Mouse (Mus musculus) mouse embryonic stem cell (cell line): ENCODE data around the gene Bbs12.

ENCODE experiments used
- in situ Hi-C, 2 experiments: fragments of 300-500 bp; cut with MboI; formaldehyde crosslinking; loops; 1 replicate in 1 of 2; 3 replicates in 1 of 2; pipeline ENCODE4 v1.14.3; 2019 to 2020; ENCODE audit warnings: low sequenced_read_pairs in 2 of 2, low pct_unique_long_range_greater_than_20kb in 1 of 2, mixed read lengths in 1 of 2; ENCODE audit not compliant: unreplicated experiment in 1 of 2

The Bbs12 gene

DNA sequence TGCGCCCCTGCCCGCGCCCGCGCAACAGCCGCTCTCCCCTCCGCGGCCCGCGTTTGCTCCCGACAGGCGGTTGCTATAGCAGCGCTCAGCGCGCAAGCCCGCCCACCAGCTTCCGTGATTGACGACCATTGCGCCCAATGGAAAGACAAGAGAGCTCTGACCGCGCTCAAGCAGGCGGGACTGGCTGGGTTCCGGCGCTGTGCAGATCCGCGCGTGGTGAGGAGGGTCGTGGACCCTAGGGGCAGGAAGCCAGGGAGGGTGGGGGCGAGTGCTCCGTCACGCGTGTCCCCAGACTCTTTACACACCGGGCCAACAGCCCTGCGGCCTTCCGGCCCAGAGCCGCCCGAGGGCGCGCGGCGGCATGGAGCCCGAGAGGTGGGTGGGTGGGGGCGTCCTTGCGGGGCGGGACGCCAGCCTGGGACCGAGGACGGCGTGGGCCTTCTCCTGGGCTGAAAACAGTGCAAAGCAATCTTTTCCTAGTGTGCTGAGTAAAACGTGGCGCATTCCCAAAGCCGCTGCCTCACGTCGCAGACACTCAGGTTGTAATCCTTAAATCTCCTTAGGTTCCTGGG, at the start of gene Bbs12, which contains the start of gene Cetn4:
TSS of gene Bbs12 (plus strand) at position 185 of the 572 bp plus-strand sequence.
TSS of gene Cetn4 (minus strand) at position 339 of the 572 bp plus-strand sequence.
- in situ Hi-C loops = no loop called here

DNA sequence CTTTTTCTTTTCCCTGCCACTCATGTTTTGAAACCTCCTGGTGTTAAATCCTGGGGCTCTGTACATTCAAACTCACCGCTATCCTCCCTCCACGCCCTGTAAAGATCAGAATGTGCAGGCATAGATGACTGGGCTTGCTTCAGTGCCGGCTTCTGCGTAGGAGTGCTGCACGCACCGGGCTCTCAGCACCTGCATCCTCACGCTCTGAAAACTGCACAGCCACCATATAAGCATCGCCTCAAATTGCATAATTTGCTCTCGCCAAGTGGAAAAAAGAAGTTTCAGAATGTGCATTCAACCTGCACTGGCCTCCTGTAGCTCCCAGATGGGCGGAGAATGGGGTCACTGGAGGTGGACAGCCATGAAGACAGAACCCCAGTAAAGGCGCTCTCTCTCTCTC, 44.0 kb upstream of the Bbs12 start:
- in situ Hi-C loops = no loop called here

DNA sequence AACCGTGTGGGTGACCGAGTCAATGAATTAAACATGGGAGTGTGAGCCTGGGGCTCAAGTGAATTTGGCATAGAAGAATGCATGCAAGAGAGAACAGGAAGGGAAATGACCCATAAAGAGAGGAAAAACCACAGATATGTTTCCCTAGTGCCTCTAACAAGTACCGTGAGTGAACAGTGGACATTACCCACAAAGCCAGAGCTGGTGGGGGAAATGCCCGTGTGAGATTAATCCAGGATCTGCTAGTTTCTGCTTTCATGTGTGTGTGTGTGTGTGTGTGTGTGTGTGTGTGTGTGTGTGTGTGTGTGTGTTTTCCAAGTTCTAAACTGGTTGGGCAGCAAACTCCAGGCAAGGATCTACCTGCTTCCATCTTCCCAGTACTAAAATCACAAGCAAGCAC, 42.4 kb upstream of the Bbs12 start:
- in situ Hi-C loops = no loop called here

DNA sequence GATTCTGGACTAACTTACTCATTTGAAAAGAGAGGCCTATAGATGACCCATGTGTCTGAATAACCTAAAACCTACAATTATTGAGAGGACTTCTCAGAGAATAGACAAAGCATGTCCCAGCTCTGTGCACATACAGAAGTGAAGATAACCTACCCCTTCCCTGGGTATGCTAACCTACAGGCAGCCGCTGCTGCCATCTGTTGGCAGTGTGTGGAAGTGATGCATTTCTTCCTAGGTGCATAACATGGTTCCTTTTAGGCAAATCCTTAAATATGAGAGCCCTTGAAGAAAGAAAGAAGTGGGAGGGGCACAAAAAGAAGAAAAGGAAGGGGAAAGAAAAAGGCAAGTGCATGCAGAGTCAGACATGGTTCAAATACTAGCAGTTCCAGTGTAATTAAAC, 41.1 kb upstream of the Bbs12 start:
- in situ Hi-C loops = no loop called here

DNA sequence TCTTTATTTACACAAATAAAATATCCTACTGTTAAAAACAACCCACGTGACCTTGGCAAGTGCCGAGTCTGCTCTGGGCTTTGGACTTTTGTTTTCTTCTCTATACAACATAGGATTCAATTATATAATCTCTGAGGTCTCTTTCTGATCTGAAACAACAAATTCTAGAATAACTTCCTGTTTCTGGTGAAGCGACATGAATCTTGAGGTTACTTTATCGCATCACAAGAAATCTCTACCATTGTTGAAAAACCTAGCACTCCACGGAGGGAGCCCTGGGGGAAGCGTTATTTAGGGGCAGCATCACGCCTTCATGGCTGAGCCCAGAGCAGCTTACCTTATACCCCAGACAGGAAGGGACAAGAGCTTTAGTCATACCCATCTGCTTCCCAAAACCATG, 39.3 kb upstream of the Bbs12 start:
- in situ Hi-C loops = no loop called here

DNA sequence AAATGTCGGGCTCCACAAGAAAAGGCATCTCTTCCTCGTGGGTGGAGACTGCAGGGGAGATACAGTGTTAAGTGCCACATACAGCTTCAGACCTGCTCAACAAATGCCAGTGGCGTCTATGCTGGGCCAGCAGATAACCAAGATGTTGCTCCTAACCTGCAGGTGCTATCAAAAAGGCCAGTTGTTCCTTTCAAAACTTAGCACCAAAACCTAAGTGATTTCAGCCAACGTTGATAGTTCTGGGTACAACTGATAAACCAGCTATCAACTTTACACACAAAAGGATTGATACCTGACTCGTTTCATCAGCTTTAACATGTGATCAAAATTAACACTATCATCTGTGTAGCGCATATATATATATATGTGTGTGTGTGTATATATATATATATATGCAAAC, 37.7 kb upstream of the Bbs12 start:
- in situ Hi-C loops = no loop called here

DNA sequence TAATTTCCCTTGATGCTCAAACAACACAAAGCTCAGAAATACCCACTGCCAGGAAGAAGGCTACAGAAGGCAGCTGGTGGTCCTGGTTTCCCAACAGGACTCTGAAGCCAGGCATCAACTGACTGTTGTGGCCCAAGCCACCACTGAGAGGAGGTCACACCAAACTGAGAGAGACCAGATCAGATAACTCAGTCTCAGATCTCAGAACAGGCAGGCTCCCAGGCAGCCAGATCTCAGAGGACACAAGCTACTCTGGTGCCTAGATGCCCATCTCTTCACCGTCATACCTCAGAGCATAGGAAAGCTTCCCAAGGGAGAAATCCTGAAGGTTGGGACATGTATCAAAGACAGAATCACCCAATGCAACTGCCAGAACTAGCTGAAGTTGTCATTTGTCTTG, 32.1 kb upstream of the Bbs12 start:
- in situ Hi-C loops = no loop called here

DNA sequence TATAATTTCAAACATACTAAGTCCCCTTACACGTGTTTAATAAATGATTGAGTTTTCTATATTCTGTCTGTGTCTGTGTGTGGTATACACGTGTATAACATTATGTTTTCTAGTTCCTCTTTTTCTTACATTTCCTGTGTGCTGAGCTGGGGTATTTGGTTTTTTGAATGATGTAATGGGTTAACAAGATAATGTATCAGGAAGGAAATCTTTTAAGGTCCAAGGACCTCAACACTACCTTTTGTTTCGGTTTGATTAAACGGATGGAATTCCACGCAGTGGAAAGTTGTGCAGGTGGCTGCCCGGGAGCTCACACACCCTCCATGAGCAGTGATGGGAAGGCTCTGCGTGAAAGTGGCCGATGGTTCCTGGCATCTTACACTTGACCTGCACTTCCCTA, 31.5 kb upstream of the Bbs12 start:
- in situ Hi-C loops = no loop called here

DNA sequence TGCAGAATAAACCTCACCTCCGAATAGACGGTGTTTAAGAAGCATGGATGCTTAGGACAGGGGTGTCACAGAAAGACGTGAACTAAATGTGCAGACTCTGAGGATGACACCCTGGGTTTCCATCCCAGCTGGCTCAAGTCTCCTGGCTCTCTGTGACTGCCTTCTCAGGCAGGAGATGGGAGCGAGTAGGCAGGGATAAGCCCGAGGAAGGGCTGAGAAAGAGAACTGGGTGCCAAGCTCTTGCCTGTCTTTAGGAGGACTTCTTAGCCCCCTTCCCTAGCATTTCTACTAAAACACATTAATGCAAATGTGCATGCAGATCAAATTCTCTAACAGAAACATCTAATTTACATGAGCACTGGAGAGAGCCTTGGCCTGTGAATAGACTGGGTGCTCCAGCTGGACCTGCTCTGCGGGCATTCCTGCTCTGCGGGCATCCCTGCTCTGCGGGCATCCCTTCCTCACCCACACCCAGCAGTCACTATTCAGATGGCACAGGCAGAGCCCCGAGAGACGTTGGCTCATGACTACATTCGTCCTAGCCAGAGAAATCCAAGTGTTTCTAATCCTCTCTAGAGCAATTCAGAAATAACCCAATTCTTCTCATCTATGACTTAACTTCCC, 29.9 kb upstream of the Bbs12 start:
- in situ Hi-C loops = no loop called here

DNA sequence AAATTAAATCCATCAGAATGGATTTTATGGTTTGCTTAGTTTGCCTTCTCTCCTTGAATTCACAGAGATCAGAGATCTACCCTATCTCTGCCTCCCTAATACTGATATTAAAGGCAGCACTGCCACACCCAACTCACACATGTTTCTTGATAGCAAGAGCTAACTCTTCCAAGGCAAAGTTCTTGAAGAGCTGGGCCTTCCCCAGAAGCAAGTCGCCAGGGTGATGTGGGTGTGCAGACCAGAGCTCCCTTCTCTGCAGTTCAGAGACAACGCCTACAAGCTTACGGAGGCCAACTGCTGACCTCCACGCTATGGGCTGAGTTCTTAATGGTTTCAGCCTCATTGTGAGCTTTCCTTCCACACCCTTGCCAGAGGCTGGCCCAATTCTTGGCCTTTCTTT, 29.1 kb upstream of the Bbs12 start:
- in situ Hi-C loops = no loop called here

DNA sequence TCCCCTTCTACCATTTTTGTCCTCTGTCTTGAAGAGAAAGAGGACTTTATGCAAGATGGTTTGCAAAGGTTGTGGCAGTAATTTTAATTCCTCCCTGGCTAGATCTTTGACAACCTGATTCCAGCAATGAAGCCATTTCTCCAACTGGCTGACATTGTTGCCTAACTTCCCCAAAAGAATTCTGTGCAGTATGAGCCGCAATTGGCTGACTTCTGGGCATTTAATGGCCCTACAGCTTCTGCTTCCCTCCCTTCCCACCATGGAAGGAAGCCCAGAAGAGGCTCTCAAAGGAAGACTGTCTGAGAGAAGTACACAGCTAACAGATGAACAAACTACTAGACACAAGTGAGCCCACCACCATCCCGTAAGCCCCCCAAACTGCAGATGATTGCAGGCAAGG, 23.1 kb upstream of the Bbs12 start:
- in situ Hi-C loops = no loop called here

DNA sequence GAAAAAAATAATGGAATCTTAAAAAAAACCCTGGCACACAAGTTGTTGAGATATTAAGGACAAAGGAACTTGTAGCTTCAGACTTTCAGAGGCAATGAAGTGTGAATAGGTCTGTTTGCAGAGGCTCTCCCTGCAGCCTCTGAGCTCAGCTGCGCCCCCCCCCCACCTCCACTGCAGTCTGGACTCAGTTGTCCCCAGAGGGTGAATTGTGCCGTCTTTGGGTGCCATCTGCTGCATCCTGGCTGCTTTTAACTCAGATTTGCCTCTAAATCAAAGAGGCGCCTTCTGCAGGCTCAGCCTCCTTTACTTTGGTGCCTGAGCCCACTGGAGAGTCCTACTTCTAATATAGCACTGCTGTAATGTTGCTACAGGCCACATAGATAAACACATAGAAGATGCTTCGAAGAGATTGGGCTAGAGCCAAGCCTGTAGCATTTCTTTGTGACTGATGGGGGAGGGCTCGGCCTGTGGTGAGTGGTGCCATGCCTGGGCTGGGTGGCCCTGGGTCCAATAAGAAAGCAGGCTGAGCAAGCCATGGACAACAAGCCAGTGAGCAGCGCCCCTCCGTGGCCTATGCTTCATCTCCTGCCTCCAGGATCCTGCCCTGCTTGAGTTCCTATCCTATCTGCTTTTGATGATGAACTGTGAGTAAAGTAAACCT, 21.3 kb upstream of the Bbs12 start:
- in situ Hi-C loops = no loop called here

DNA sequence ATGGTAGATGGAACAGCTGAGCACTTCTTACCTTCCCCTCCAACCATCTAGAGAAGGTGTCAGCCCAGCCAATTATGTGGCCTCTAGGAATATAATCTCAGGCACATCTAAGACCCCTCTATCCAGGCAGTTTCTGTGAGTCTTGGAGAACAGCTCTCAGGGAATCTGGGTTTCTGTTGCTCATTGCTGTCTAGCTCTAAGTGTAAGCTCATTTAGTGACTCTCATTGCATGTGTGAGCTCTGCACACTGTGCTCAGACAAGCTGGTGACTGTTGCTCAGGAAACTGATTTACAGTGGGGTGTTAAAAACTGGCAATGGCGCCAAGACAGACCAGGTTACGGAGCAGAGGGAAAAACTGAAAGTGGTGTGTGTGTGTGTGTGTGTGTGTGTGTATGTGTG, 20.4 kb upstream of the Bbs12 start:
- in situ Hi-C loops = no loop called here

DNA sequence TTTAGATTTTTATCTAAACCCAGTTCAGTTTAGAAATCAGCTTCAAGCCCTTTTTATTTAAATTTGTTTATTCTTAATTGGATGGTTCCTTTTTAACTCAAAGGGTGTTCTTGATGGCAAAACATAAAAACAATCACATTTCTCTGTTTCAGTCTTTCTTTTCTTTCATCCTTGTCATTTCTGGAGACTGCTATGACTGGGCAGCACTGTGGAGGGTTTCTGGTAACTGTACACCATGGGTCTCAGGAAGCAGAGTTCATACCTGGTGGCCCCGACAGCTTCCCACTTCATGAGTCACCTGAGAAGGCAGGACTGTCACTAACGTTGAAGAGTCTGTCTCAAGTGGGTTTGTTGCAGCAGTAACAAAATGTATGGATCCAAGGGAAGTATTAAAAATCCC, 19.7 kb upstream of the Bbs12 start:
- in situ Hi-C loops = no loop called here

DNA sequence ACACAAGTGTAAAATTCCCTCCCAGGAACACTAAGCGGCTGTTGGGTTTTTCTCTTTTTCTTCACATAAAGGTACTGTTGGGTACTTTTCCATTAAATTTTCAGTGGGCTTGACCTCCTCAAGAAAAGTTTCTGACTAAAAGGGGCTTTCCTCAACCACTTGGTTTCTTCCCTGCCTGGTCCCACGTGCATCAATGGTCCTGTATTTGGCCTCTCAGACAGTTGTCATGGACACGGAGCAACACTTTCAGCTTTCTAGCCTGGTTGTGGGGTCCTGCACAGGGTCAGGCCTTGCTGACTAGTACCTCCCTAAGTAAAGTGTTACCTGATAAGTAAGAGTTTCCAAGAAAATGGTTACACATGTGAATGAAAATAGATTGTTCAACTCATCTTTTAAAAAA, 12.9 kb upstream of the Bbs12 start:
- in situ Hi-C loops = no loop called here

DNA sequence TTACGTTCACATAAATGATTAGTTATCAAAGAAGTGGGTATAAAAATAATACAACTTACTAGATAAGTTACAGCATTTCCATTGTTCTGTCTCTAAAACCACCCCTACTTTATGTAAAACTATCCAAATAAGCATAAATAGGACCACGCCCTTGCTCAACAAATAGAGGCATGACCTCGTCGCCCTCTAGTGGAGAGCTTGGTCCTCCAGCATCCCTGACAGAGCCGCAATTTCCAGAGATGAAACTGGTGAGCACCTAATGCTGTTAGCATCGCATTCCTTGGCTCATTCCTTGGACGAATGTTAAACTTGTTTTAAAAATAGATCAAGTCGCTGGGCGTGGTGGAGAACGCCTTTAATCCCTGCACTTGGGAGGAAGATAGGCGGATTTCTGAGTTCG, 9.7 kb upstream of the Bbs12 start:
- in situ Hi-C loops = no loop called here

DNA sequence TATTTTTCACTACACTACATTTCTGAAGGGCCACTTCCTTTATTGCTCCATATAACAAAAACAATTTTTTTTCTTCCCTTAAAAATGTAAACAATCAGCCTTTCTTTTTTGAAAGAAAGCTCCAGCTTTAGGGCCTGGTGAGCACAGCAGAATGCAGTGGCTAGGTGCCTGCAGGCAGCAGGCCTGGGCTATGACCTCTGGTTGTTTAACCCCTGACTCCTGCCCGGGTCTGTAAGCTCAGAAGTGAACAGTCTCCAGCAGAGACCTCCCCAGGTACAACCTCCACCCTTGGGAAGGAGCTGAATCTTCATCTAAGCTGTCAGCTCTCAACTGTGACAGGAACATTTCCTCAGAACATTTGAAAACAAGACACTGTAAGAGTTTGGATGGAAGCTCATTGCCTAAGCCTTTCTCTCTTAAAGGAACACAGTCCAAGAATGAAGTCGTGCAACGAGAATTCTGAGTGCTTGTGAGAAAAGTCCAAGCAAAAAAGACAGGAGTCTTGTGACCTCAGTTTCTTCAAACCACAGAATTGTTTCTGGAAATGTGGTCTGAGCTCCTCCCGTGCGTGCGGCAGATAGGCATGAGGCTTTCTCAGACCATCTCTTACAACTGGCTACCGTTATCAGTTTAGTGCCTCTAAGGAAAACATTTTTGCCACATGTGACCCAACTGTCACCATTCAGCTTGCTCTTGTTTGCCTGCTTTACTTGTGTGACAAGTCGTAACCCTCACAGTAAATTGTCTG, 8.8 kb upstream of the Bbs12 start:
- in situ Hi-C loops = no loop called here

DNA sequence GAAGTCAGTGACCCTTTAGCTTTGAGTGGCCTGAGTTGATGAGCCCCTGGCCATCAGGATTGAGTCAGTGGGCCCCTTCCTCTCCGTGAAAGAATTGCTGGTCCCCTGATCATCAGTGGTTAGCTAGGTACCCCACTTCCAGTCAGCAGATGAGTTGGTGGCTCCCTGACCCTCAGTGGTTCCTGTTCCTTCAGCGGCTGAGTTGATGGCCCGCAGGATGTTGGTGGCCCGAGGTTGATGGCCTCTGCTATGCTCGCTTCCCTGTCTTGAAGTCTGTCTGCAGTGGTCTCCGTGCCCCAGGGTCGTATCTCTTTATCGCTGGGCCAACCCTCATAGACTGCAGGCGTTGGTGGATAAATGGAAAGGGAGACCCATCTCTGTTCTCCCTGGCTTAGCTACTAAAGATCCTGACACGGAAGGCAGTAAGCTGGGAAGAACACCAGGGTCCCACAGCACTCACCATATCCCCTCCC, 421 bp upstream of the Bbs12 start:
- in situ Hi-C loops = no loop called here

DNA sequence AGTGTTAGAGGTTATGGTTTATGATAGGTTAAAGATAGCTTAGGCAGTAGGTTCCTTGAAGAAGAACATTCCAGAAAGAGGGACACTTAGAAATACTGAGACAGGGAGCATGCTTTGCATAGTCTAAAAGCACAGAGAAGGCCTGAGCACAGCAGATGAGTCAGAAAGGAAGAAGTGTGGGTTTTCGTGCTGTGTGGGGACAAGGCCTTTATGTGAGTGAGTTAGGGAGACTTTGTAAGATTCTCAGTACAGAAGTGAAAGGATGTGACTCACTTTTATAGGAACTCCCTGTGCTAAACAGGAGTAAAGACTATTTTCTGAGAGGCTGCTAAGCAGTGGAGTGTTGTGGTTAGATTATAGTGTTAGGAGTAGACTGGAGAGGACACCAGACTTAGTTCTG, 1.0 kb downstream of the Bbs12 start:
- in situ Hi-C loops = no loop called here
